Mouse (Mus musculus): ENCODE measurements at regions not wholly inside any gene's neighbourhood (a gene's known extent, or its start where the extent isn't known, plus 50 kb on each side); places are given as distances from the start of the nearest gene placed in this dataset.

- TF ChIP-seq POLR2A (IDR thresholded peaks at IDR 0.05; ENCODE audit: borderline replicate concordance, control insufficient read depth, low read depth, low read length) = no peak
- TF ChIP-seq CTCF (IDR thresholded peaks at IDR 0.05; ENCODE audit: control insufficient read depth, insufficient read depth, low read length) = peak; percentile 98
- Histone ChIP-seq H3K4me1 (ENCODE audit: control insufficient read depth, insufficient read depth, low read length) (no peaks in the 10 kb centered on the region), H3K4me3 (replicated peaks; ENCODE audit: control insufficient read depth, low read depth, low read length) (peak overlapping the region; percentile 30), H3K27ac (ENCODE audit: control insufficient read depth, insufficient read depth, low read depth, low read length, poor library complexity) (peak overlapping the region; percentile 74)
- WGBS = under 1% methylated on average over 33 of the region's 33 CpGs
These were observed 55.3 kb upstream of the Cpsf6 start for GRCm38 (mm10) chr10:117434871-117435733.

GRCm38 (mm10) chr10:117434293-117434842 lies 54.6 kb upstream of the Cpsf6 start:
- WGBS = 60% methylated on average over 8 of the region's 8 CpGs
- Histone ChIP-seq H3K4me3 (replicated peaks; ENCODE audit: control insufficient read depth, low read depth, low read length) (peak overlapping the region; percentile 44), H3K27ac (ENCODE audit: control insufficient read depth, insufficient read depth, low read depth, low read length, poor library complexity) (peak overlapping the region; percentile 88), H3K4me1 (ENCODE audit: control insufficient read depth, insufficient read depth, low read length) (no peaks in the 10 kb centered on the region)
- no peak for TF ChIP-seq POLR2A (IDR thresholded peaks at IDR 0.05; ENCODE audit: borderline replicate concordance, control insufficient read depth, low read depth, low read length)
- no peak for TF ChIP-seq CTCF (IDR thresholded peaks at IDR 0.05; ENCODE audit: control insufficient read depth, insufficient read depth, low read length)

DNA sequence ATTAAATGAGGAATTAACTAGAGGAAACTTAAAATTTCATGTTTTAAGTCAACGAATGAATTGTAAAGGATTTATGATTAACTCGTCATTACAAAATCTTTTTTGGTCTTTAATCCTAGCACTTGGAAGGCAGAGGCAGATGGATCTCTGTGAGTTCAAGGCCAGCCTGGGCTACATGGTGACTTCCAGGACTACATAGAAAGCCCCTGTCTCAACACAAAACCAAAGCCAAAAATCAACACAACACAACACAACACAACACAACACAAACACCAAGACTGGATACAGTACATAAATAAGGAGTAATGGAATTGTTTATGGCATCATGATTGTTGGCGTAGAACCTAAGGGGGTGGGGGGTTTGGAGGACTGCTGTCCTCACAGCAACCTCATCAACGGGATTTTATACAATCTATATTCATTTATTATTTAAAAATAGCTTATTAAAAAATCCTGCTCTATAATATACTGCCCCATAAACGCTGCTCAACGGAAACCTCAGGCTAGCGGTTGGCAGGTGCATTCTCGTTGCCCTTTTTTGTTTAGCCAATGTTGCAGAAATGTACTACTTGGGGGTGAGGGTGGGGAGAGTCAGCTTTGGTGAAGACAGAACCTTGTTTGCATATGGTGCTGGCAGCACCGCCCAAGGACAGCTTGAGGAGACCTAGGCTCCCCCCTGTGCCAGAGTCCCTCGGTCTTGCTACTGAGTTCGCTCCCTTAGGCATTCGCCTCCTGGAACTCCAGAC lies 53.9 kb upstream of the Cpsf6 start:
- 61% methylated on average over 12 of the region's 12 CpGs for WGBS
- Histone ChIP-seq H3K4me1 (ENCODE audit: control insufficient read depth, insufficient read depth, low read length) (no peaks in the 10 kb centered on the region), H3K4me3 (replicated peaks; ENCODE audit: control insufficient read depth, low read depth, low read length) (no peak overlapping the region), H3K27ac (ENCODE audit: control insufficient read depth, insufficient read depth, low read depth, low read length, poor library complexity) (peak overlapping the region; percentile 88)
- TF ChIP-seq CTCF (IDR thresholded peaks at IDR 0.05; ENCODE audit: control insufficient read depth, insufficient read depth, low read length) (no peak), POLR2A (IDR thresholded peaks at IDR 0.05; ENCODE audit: borderline replicate concordance, control insufficient read depth, low read depth, low read length) (peak; percentile 71)

DNA sequence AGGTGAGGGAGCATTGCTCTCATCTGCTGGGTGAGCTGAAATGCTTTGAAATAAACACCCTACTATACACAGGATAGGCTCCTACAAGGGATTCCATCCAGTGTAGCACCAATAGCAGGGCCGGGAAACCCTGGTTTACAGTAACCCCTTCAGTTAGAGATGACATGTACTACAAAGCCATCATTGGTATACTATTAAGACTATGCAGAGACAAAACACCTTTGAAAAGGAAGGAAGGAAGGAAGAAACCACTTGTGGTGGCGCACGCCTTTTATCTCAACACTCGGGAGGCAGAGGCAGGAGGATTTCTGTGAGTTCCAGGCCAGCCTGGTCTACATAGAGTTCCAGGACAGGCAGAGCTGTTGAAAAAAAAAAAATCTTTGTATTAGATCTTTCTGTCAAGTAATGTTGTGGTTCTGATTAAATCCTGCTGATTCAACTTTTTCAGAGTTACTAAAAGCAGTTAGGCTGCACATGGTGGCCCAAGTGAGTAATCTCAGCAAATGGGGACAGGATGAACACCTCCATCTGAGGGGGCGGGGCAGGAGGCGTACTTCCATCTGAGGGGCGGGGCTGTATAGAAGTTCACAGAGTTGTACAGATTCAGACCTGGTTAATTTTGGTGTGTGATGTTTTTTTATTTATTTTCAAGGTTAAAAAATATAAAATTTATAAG lies 53.2 kb upstream of the Cpsf6 start:
- WGBS = 53% methylated on average over 7 of the region's 7 CpGs
- Histone ChIP-seq H3K4me3 (replicated peaks; ENCODE audit: control insufficient read depth, low read depth, low read length) (no peak overlapping the region), H3K4me1 (ENCODE audit: control insufficient read depth, insufficient read depth, low read length) (no peaks in the 10 kb centered on the region), H3K27ac (ENCODE audit: control insufficient read depth, insufficient read depth, low read depth, low read length, poor library complexity) (peak overlapping the region; percentile 48)
- no peak for TF ChIP-seq POLR2A (IDR thresholded peaks at IDR 0.05; ENCODE audit: borderline replicate concordance, control insufficient read depth, low read depth, low read length)
- TF ChIP-seq CTCF (IDR thresholded peaks at IDR 0.05; ENCODE audit: control insufficient read depth, insufficient read depth, low read length) = no peak

DNA sequence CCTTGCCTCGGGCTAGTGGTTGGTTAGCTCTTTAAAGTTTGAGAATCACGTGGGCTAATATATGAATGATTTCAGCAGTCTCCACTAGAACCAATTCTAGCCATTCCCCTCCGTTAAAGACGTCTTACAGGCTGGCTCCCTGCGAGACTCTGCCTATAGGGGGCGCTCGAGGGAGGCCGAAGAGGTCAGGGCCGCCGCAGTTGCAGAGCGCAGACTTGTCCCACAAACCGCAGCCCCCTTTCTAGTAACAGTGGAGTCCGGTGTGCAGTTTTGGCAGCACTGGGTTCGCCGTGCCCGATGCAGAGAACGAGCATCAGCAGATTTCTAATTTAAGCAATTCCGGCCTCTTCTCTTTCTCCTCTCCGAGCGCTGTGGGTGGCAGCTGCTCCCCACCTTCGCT lies 52.6 kb upstream of the Cpsf6 start:
- WGBS = 16% methylated on average over 21 of the region's 21 CpGs
- Histone ChIP-seq H3K4me3 (replicated peaks; ENCODE audit: control insufficient read depth, low read depth, low read length) (peak overlapping the region; percentile 18), H3K27ac (ENCODE audit: control insufficient read depth, insufficient read depth, low read depth, low read length, poor library complexity) (peak overlapping the region; percentile 48), H3K4me1 (ENCODE audit: control insufficient read depth, insufficient read depth, low read length) (no peaks in the 10 kb centered on the region)
- TF ChIP-seq CTCF (IDR thresholded peaks at IDR 0.05; ENCODE audit: control insufficient read depth, insufficient read depth, low read length) = peak; percentile 66
- 0 out of 2 replicates have a peak, but pooled peaks have one; percentile 25 for TF ChIP-seq POLR2A (IDR thresholded peaks at IDR 0.05; ENCODE audit: borderline replicate concordance, control insufficient read depth, low read depth, low read length)

- 81% methylated on average over 12 of the region's 12 CpGs for WGBS
These were observed 52.0 kb upstream of the Cpsf6 start for GRCm38 (mm10) chr10:117431850-117432249.

GRCm38 (mm10) chr10:117431086-117431619 lies 51.3 kb upstream of the Cpsf6 start:
- H3K4me1 ChIP-seq (ENCODE audit: control insufficient read depth, insufficient read depth, low read length) = no peaks in the 10 kb centered on the region
- no peak overlapping the region for H3K4me3 ChIP-seq (replicated peaks; ENCODE audit: control insufficient read depth, low read depth, low read length)
- WGBS = 79% methylated on average over 3 of the region's 3 CpGs
- TF ChIP-seq CTCF (IDR thresholded peaks at IDR 0.05; ENCODE audit: control insufficient read depth, insufficient read depth, low read length) = no peak
- no peak for TF ChIP-seq POLR2A (IDR thresholded peaks at IDR 0.05; ENCODE audit: borderline replicate concordance, control insufficient read depth, low read depth, low read length)
- H3K27ac ChIP-seq (ENCODE audit: control insufficient read depth, insufficient read depth, low read depth, low read length, poor library complexity) = no peak overlapping the region

More at GRCm38 (mm10) chr10:117431850-117432249, 52.0 kb upstream of the Cpsf6 start:
- H3K27ac ChIP-seq (ENCODE audit: control insufficient read depth, insufficient read depth, low read depth, low read length, poor library complexity) = no peak overlapping the region
- no peak overlapping the region for H3K4me3 ChIP-seq (replicated peaks; ENCODE audit: control insufficient read depth, low read depth, low read length)
- no peaks in the 10 kb centered on the region for H3K4me1 ChIP-seq (ENCODE audit: control insufficient read depth, insufficient read depth, low read length)
- TF ChIP-seq CTCF (IDR thresholded peaks at IDR 0.05; ENCODE audit: control insufficient read depth, insufficient read depth, low read length) (no peak), POLR2A (IDR thresholded peaks at IDR 0.05; ENCODE audit: borderline replicate concordance, control insufficient read depth, low read depth, low read length) (no peak)

Data from bone marrow, adult 2 months (tissue).